Mouse (Mus musculus): ENCODE measurements around the gene Kin. TPM values are rescaled to one million over a fixed set of nuclear protein-coding genes. Genes with fewer than 3 reads are reported as not detected.

Kin gene
- polyA plus RNA-seq, 1 experiment from 2014 or later: 35.4 TPM

Other genes starting within 250 kb of the Kin start
- gene 4930412O13Rik, start 199.3 kb upstream of the Kin start, polyA plus RNA-seq (2016; fragmentation: Nextera tagmentation; extraction: Ambion mirVana): 1.8 and 1.9 TPM in 2 replicates
- 0.41 and 1.0 TPM in 2 replicates for gene 9230102O04Rik, start 191.1 kb upstream of the Kin start, polyA plus RNA-seq (2016; fragmentation: Nextera tagmentation; extraction: Ambion mirVana)
- gene Gata3, start 190.6 kb upstream of the Kin start, polyA plus RNA-seq (2016; fragmentation: Nextera tagmentation; extraction: Ambion mirVana): 22.6 and 23.6 TPM in 2 replicates
- 15.8 and 16.0 TPM in 2 replicates for gene Taf3, start 32.0 kb upstream of the Kin start, polyA plus RNA-seq (2016; fragmentation: Nextera tagmentation; extraction: Ambion mirVana)
- 519 and 528 TPM in 2 replicates for gene Atp5c1, start 83 bp upstream of the Kin start, polyA plus RNA-seq (2016; fragmentation: Nextera tagmentation; extraction: Ambion mirVana)
- 0.46 and 0.58 TPM in 2 replicates for gene Itih2, start 50.8 kb downstream of the Kin start, polyA plus RNA-seq (2016; fragmentation: Nextera tagmentation; extraction: Ambion mirVana)
- 4.1 and 4.4 TPM in 2 replicates for gene Itih5, start 73.0 kb downstream of the Kin start, polyA plus RNA-seq (2016; fragmentation: Nextera tagmentation; extraction: Ambion mirVana)